Mouse (Mus musculus): Measurements from ENCODE around the gene Ccnl1. TPM values are rescaled to one million over a fixed set of nuclear protein-coding genes. Genes with fewer than 3 reads are reported as not detected.

Gene Ccnl1
- polyA plus RNA-seq, 1 experiment, result 12.8 TPM

DNA sequence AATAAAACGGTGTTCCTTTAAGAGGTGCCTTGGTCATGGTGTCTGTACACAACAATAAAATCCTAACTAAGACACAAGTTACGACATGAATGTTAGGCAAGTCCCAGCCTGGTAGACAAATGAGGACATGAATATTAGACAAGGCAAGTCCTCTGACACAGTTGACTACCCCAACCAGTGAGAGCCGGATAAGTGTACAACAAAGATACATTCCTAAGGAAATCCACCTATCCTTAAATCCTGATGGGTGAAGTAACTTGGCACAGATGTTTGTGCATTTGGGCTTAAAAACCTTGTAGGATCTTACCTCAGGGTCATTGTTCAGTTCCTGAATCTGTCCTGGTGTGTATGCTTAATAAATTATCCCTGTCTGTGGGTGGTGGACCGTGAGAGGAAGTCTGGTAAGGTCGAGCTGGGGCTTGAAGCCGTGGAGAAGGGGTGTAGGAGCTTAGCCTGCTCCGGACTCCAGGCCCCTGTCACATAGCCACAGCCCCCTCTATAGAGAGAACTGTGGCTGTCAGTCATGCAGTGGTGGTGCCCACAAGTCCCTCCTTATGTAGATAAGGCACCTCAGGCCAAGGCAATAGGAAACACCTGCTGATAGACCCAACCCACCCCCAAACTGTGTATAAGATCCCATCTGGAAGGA lies 39.4 kb upstream of the Ccnl1 start:
- TF ChIP-seq MYOG (IDR thresholded peaks at IDR 0.05; ENCODE audit: control insufficient read depth in 1 of 3, insufficient read depth in 1 of 3, insufficient read length in 2 of 3, low read depth in 2 of 3) (no peak), TCF3 (IDR thresholded peaks at IDR 0.05; ENCODE audit: insufficient read length, low read depth) (no peak), USF1 (IDR thresholded peaks at IDR 0.05; ENCODE audit: low read depth) (no peak), MAX (IDR thresholded peaks at IDR 0.05; ENCODE audit: low read depth) (no peak), TCF12 (IDR thresholded peaks at IDR 0.05; ENCODE audit: insufficient read depth, poor library complexity, severe bottlenecking) (no peak), POLR2A (IDR thresholded peaks at IDR 0.05; ENCODE audit: insufficient read length, low read depth) (no peak), MYOD1 (IDR thresholded peaks at IDR 0.05; ENCODE audit: control insufficient read depth in 1 of 3, insufficient read length in 2 of 3, low read depth in 2 of 3) (no peak), SRF (IDR thresholded peaks at IDR 0.05; ENCODE audit: control insufficient read depth, insufficient read length, low read depth) (no peak), POLR2AphosphoS2 (IDR thresholded peaks at IDR 0.05; ENCODE audit: insufficient read length, low read depth) (no peak), CEBPB (IDR thresholded peaks at IDR 0.05; ENCODE audit: insufficient read depth, poor library complexity, severe bottlenecking) (no peak), E2F4 (IDR thresholded peaks at IDR 0.05; ENCODE audit: insufficient read depth) (no peak)

DNA sequence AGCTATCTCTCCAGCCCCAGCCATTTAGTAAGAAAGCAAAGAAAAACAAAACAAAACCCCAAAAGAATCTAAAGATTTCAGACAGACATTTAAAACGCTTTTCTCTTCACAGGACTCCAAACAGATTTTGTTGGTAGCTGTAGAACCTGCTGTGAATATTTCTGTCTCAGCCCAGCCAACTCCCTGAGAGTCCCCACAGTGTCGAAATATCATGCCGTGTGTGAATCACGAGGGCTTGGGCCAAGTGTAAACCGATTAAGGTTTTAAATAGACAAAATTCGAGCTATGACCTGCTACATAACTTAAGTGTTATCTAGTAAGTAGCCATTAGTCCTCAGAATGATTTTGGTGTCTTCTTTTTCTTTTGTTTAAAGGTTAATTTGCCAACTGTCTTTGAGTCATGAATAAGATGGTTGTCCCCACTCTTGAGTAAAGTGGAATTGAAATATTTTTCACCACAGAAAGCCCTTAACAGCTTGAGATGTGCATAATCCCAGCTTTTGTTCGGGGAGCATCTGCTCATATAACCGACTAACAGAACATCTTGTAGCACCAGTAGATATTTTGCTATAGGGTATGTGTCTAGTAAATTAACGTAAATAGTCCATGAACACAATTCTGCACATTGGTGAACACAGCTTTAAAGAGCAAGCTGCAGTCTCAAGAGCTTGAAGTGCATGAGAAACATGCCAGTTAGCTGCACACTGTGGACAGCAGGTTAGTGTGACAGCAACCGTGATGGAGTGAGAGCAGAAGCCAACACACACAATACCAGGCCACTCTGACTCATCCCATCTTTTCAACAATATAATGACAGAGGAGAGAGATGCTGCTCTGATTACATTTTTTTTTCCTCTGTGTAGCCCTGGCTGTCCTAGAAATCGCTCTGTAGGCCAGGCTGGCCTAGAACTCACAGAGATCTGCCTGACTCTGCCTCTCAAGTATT lies 34.6 kb upstream of the Ccnl1 start:
- no peak for TF ChIP-seq REST (IDR thresholded peaks at IDR 0.05; ENCODE audit: insufficient read depth, insufficient read length)
- TF ChIP-seq POLR2A (IDR thresholded peaks at IDR 0.05; ENCODE audit: insufficient read length, low read depth), result no peak
- no peak for TF ChIP-seq SRF (IDR thresholded peaks at IDR 0.05; ENCODE audit: control insufficient read depth, insufficient read length, low read depth)
- no peak for TF ChIP-seq MAX (IDR thresholded peaks at IDR 0.05; ENCODE audit: low read depth)
- no peak for TF ChIP-seq TCF3 (IDR thresholded peaks at IDR 0.05; ENCODE audit: insufficient read length, low read depth)
- no peak for TF ChIP-seq TCF12 (IDR thresholded peaks at IDR 0.05; ENCODE audit: insufficient read depth, poor library complexity, severe bottlenecking)
- TF ChIP-seq E2F4 (IDR thresholded peaks at IDR 0.05; ENCODE audit: insufficient read depth), result no peak
- TF ChIP-seq MYOD1 (IDR thresholded peaks at IDR 0.05; ENCODE audit: control insufficient read depth in 1 of 3, insufficient read length in 2 of 3, low read depth in 2 of 3), result no peak
- TF ChIP-seq POLR2AphosphoS2 (IDR thresholded peaks at IDR 0.05; ENCODE audit: insufficient read length, low read depth), result no peak
- no peak for TF ChIP-seq USF1 (IDR thresholded peaks at IDR 0.05; ENCODE audit: low read depth)
- TF ChIP-seq CEBPB (IDR thresholded peaks at IDR 0.05; ENCODE audit: insufficient read depth, poor library complexity, severe bottlenecking), result no peak
- no peak for TF ChIP-seq MYOG (IDR thresholded peaks at IDR 0.05; ENCODE audit: control insufficient read depth in 1 of 3, insufficient read depth in 1 of 3, insufficient read length in 2 of 3, low read depth in 2 of 3)
- H3K4me3 ChIP-seq, result no peak overlapping the region
- peak overlapping the region; percentile 33 for H3K4me2 ChIP-seq (ENCODE audit: low read depth)
- H3K79me2 ChIP-seq (ENCODE audit: control insufficient read depth, insufficient read depth), result no peaks in the 10 kb centered on the region
- no peaks in the 10 kb centered on the region for H3K36me3 ChIP-seq (ENCODE audit: control insufficient read depth, insufficient read depth)
- no peaks in the 10 kb centered on the region for H3K27me3 ChIP-seq (ENCODE audit: control insufficient read depth, insufficient read depth, insufficient read length)
- H3ac ChIP-seq (ENCODE audit: control insufficient read depth, insufficient read length), result no peak overlapping the region

More for the DNA sequence above, 39.4 kb upstream of the Ccnl1 start:
- H3ac ChIP-seq (ENCODE audit: control insufficient read depth, insufficient read length), result no peak overlapping the region
- no peak overlapping the region for H3K4me3 ChIP-seq
- no peaks in the 10 kb centered on the region for H3K36me3 ChIP-seq (ENCODE audit: control insufficient read depth, insufficient read depth)
- H3K4me2 ChIP-seq (ENCODE audit: low read depth), result no peak overlapping the region
- H3K27me3 ChIP-seq (ENCODE audit: control insufficient read depth, insufficient read depth, insufficient read length), result no peaks in the 10 kb centered on the region
- no peaks in the 10 kb centered on the region for H3K79me2 ChIP-seq (ENCODE audit: control insufficient read depth, insufficient read depth)

DNA sequence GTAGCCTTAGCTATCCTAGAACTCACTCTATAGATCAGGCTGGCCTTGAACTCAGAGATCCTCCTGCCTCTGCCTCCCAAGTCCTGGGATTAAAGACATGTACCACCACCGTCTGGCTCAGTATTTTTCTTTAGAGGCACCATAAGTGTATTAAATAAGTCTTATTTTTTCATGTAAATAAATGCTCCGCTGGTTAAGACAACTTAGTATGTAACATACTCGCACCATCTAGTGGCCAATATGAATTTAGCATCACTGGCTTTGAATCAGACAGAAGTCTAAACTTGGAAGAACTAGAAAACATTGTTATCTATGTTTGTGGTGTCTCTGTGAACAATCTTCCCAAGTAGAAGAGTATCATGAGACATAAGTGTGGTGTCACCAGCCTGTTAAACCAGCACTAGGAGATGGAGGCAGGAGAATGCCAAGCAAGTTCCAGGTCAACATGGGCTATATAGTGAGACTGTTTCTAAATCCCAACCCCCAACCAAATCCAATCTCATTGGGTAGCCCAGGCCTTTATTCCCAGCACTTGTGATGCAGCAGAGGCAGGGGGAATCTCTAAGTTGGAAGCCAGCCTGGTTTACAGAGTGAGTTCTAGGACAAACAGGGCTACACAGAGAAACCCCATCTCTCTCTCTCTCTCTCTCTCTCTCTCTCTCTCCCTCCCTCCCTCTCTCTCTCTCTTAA lies 33.1 kb upstream of the Ccnl1 start:
- no peak for TF ChIP-seq E2F4 (IDR thresholded peaks at IDR 0.05; ENCODE audit: insufficient read depth)
- no peak for TF ChIP-seq POLR2A (IDR thresholded peaks at IDR 0.05; ENCODE audit: insufficient read length, low read depth)
- TF ChIP-seq POLR2AphosphoS2 (IDR thresholded peaks at IDR 0.05; ENCODE audit: insufficient read length, low read depth), result no peak
- no peak for TF ChIP-seq TCF3 (IDR thresholded peaks at IDR 0.05; ENCODE audit: insufficient read length, low read depth)
- TF ChIP-seq MAX (IDR thresholded peaks at IDR 0.05; ENCODE audit: low read depth), result no peak
- no peak for TF ChIP-seq CEBPB (IDR thresholded peaks at IDR 0.05; ENCODE audit: insufficient read depth, poor library complexity, severe bottlenecking)
- TF ChIP-seq MYOG (IDR thresholded peaks at IDR 0.05; ENCODE audit: control insufficient read depth in 1 of 3, insufficient read depth in 1 of 3, insufficient read length in 2 of 3, low read depth in 2 of 3), result no peak
- no peak for TF ChIP-seq REST (IDR thresholded peaks at IDR 0.05; ENCODE audit: insufficient read depth, insufficient read length)
- no peak for TF ChIP-seq USF1 (IDR thresholded peaks at IDR 0.05; ENCODE audit: low read depth)
- TF ChIP-seq TCF12 (IDR thresholded peaks at IDR 0.05; ENCODE audit: insufficient read depth, poor library complexity, severe bottlenecking), result no peak
- no peak for TF ChIP-seq SRF (IDR thresholded peaks at IDR 0.05; ENCODE audit: control insufficient read depth, insufficient read length, low read depth)
- no peak for TF ChIP-seq MYOD1 (IDR thresholded peaks at IDR 0.05; ENCODE audit: control insufficient read depth in 1 of 3, insufficient read length in 2 of 3, low read depth in 2 of 3)
- H3ac ChIP-seq (ENCODE audit: control insufficient read depth, insufficient read length), result no peak overlapping the region
- no peaks in the 10 kb centered on the region for H3K27me3 ChIP-seq (ENCODE audit: control insufficient read depth, insufficient read depth, insufficient read length)
- H3K36me3 ChIP-seq (ENCODE audit: control insufficient read depth, insufficient read depth), result no peaks in the 10 kb centered on the region
- H3K79me2 ChIP-seq (ENCODE audit: control insufficient read depth, insufficient read depth), result no peaks in the 10 kb centered on the region
- no peak overlapping the region for H3K4me3 ChIP-seq
- H3K4me2 ChIP-seq (ENCODE audit: low read depth), result peak overlapping the region; percentile 36

DNA sequence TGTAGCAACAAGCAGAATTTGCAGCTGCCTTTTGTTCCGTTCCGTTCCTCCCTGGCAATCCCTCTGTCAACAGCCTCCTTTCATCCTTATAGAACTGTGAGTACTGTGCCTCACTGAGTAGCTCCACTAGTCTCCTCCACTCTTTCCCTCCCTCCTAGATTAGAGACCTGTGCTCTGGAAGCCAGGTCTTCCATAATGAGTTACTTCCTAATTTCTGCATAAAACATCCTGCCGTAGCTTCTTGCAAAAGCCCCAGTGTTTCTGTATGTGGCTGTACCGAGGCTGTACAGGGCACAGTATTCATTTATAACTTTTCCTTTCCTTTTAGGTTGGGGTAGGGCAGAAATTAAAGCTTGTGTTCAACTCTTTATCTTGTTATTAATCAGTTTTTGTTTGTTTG lies 32.5 kb upstream of the Ccnl1 start:
- TF ChIP-seq POLR2AphosphoS2 (IDR thresholded peaks at IDR 0.05; ENCODE audit: insufficient read length, low read depth) (no peak), TCF12 (IDR thresholded peaks at IDR 0.05; ENCODE audit: insufficient read depth, poor library complexity, severe bottlenecking) (no peak), SRF (IDR thresholded peaks at IDR 0.05; ENCODE audit: control insufficient read depth, insufficient read length, low read depth) (no peak), MAX (IDR thresholded peaks at IDR 0.05; ENCODE audit: low read depth) (no peak), MYOD1 (IDR thresholded peaks at IDR 0.05; ENCODE audit: control insufficient read depth in 1 of 3, insufficient read length in 2 of 3, low read depth in 2 of 3) (no peak), POLR2A (IDR thresholded peaks at IDR 0.05; ENCODE audit: insufficient read length, low read depth) (no peak), REST (IDR thresholded peaks at IDR 0.05; ENCODE audit: insufficient read depth, insufficient read length) (no peak), USF1 (IDR thresholded peaks at IDR 0.05; ENCODE audit: low read depth) (no peak), E2F4 (IDR thresholded peaks at IDR 0.05; ENCODE audit: insufficient read depth) (no peak), CEBPB (IDR thresholded peaks at IDR 0.05; ENCODE audit: insufficient read depth, poor library complexity, severe bottlenecking) (no peak), TCF3 (IDR thresholded peaks at IDR 0.05; ENCODE audit: insufficient read length, low read depth) (no peak), MYOG (IDR thresholded peaks at IDR 0.05; ENCODE audit: control insufficient read depth in 1 of 3, insufficient read depth in 1 of 3, insufficient read length in 2 of 3, low read depth in 2 of 3) (no peak)
- Histone ChIP-seq H3K4me3 (no peak overlapping the region), H3K79me2 (ENCODE audit: control insufficient read depth, insufficient read depth) (no peaks in the 10 kb centered on the region), H3K27me3 (ENCODE audit: control insufficient read depth, insufficient read depth, insufficient read length) (no peaks in the 10 kb centered on the region), H3K36me3 (ENCODE audit: control insufficient read depth, insufficient read depth) (no peaks in the 10 kb centered on the region), H3ac (ENCODE audit: control insufficient read depth, insufficient read length) (no peak overlapping the region), H3K4me2 (ENCODE audit: low read depth) (peak overlapping the region; percentile 36)
